Mouse (Mus musculus) lung, embryonic 15.5 days (tissue): ENCODE data around the gene Pifo. TPM values are rescaled to one million over a fixed set of nuclear protein-coding genes. Genes with fewer than 3 reads are reported as not detected.
"Not testable (repeated sequence)": the region's sequence is repeated elsewhere in the genome, so short reads cannot be mapped to it uniquely, and the experiment has no call there.

Experiments
- ATAC-seq: fragments of 200-750 bp; cut with Nextera tagmentation; 2 replicates; pipeline ENCODE4 v1.8.0; 2017; ENCODE audit warnings: moderate number of reproducible peaks, borderline replicate concordance; ENCODE audit not compliant: low FRiP score, low TSS enrichment; ENCODE audit errors: extremely low read depth
- H3K27ac ChIP-seq: fragments of 300-500 bp; sonication (generic); 2 replicates; pipeline ENCODE4 v1.5.1; 2015; ENCODE audit warnings: moderate library complexity, mild to moderate bottlenecking, inconsistent platforms
- H3K27me3 ChIP-seq: fragments of 300-500 bp; sonication (generic); 2 replicates; pipeline ENCODE4 v1.6.1; 2015; ENCODE audit warnings: inconsistent platforms
- H3K36me3 ChIP-seq: fragments of 300-500 bp; sonication (generic); 2 replicates; pipeline ENCODE4 v1.6.1; 2015; ENCODE audit warnings: inconsistent platforms
- H3K4me1 ChIP-seq: fragments of 300-500 bp; sonication (generic); 2 replicates; pipeline ENCODE4 v1.6.1; 2015; ENCODE audit warnings: inconsistent platforms
- H3K4me2 ChIP-seq: fragments of 300-500 bp; sonication (generic); 2 replicates; pipeline ENCODE4 v1.6.1; 2015; ENCODE audit warnings: inconsistent platforms, mild to moderate bottlenecking, moderate library complexity
- H3K4me3 ChIP-seq: fragments of 300-500 bp; sonication (generic); 2 replicates; pipeline ENCODE4 v1.5.1; 2015; ENCODE audit warnings: mild to moderate bottlenecking, inconsistent platforms
- H3K9ac ChIP-seq: fragments of 300-500 bp; sonication (generic); 2 replicates; pipeline ENCODE4 v1.6.1; 2015; ENCODE audit warnings: inconsistent platforms
- H3K9me3 ChIP-seq: fragments of 300-500 bp; sonication (generic); 2 replicates; pipeline ENCODE4 v1.6.1; 2016; ENCODE audit warnings: inconsistent platforms
- WGBS: fragments of 180-500 bp; shearing (Covaris S2); methylation state at CpG from one replicate; pipeline ENCODE4 v1.1.7; 2015; 5-methylcytosine and 5-hydroxymethylcytosine counted together
- polyA plus RNA-seq: library from polyadenylated mRNA; unstranded; fragments of >200 nt; fragmentation: Nextera tagmentation; extraction: Ambion mirVana; gene quantifications from 2 replicates; pipeline ENCODE4 v1.2.1, GENCODE M21; 2015

Gene Pifo
- polyA plus RNA-seq, 1 experiment from 2014 or later, result 5.5 TPM

DNA sequence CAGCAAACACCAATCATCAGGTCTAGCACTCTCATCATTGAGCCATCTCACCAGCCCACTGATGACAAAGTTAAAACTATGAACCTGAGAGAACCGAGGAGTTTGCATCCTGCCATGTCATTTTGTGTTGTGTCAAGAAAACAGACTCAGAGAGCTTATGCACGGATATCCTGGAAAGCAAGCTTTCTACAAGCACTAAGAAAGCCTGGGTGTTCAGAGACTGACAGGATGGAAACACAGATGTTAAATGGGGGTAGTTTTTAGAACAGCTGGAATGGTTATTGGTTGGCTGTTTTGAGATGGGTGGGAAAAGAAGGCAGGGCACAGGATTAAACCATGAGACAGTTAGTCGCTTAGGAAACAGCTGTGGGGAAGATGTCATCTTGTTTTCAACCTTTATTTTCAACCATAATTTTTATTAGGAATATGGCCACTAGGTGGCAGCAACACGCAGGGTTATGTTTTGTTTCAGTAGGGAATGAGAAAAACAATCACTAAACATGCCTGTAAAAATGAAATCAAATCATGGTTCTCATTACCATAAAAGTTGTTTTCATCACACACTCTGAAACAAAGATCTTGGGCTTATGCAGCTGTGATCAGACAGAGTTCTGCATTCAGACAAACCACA, 22.7 kb downstream of the Pifo start:
- no peak overlapping the region for H3K9ac ChIP-seq
- H3K4me2 ChIP-seq, result no peak overlapping the region
- H3K4me3 ChIP-seq, result no peak overlapping the region
- WGBS, result 22% methylated on average over 4 of the region's 4 CpGs
- ATAC-seq, result no peak
- no peaks in the 10 kb centered on the region for H3K27me3 ChIP-seq
- no peaks in the 10 kb centered on the region for H3K36me3 ChIP-seq
- H3K27ac ChIP-seq, result no peak overlapping the region
- no peaks in the 10 kb centered on the region for H3K4me1 ChIP-seq
- no peaks in the 10 kb centered on the region for H3K9me3 ChIP-seq

GRCm38 (mm10) chr3:105989611-105990010, 24.8 kb downstream of the Pifo start:
- H3K27ac ChIP-seq, H3K4me2 ChIP-seq, H3K36me3 ChIP-seq, ATAC-seq, H3K27me3 ChIP-seq, H3K9ac ChIP-seq, H3K4me3 ChIP-seq, H3K4me1 ChIP-seq, H3K9me3 ChIP-seq: not testable (repeated sequence)
- 57% methylated on average over 5 of the region's 5 CpGs for WGBS

GRCm38 (mm10) chr3:105974174-105974573, 40.3 kb downstream of the Pifo start:
- Histone ChIP-seq H3K4me3 (no peak overlapping the region), H3K4me2 (no peak overlapping the region), H3K9me3 (no peaks in the 10 kb centered on the region), H3K27me3 (no peaks in the 10 kb centered on the region), H3K4me1 (no peaks in the 10 kb centered on the region), H3K9ac (no peak overlapping the region), H3K27ac (no peak overlapping the region), H3K36me3 (peaks cover 11% of the 10 kb centered on the region)
- 82% methylated on average over 2 of the region's 2 CpGs for WGBS
- no peak for ATAC-seq

GRCm38 (mm10) chr3:105973411-105973810, 41.0 kb downstream of the Pifo start, which contains the start of gene Ovgp1:
Gene Ovgp1, plus strand, starts transcription at chr3:105973711.
- 74% methylated on average over 3 of the region's 3 CpGs for WGBS
- Histone ChIP-seq H3K4me2 (no peak within 1 kb of the TSS), H3K9me3 (no peaks in the 10 kb centered on the region), H3K9ac (no peak within 1 kb of the TSS), H3K27ac (no peak within 1 kb of the TSS), H3K36me3 (peaks cover 19% of the 10 kb centered on the region), H3K27me3 (no peaks in the 10 kb centered on the region), H3K4me1 (no peaks in the 10 kb centered on the region), H3K4me3 (no peak within 1 kb of the TSS)
- ATAC-seq, result no peak

GRCm38 (mm10) chr3:105971831-105972446, 42.5 kb downstream of the Pifo start:
- no peaks in the 10 kb centered on the region for H3K4me1 ChIP-seq
- H3K4me2 ChIP-seq, result no peak overlapping the region
- ATAC-seq, result no peak
- 77% methylated on average over 5 of the region's 5 CpGs for WGBS
- no peak overlapping the region for H3K4me3 ChIP-seq
- H3K9me3 ChIP-seq, result no peaks in the 10 kb centered on the region
- H3K36me3 ChIP-seq, result peaks cover 33% of the 10 kb centered on the region
- H3K9ac ChIP-seq, result no peak overlapping the region
- no peaks in the 10 kb centered on the region for H3K27me3 ChIP-seq
- H3K27ac ChIP-seq, result no peak overlapping the region

GRCm38 (mm10) chr3:105960700-105961099, 53.7 kb downstream of the Pifo start:
- 92% methylated on average over 2 of the region's 2 CpGs for WGBS
- no peak for ATAC-seq
- Histone ChIP-seq H3K36me3 (peaks cover 52% of the 10 kb centered on the region), H3K27ac (no peak overlapping the region), H3K4me1 (peaks cover 24% of the 10 kb centered on the region), H3K9ac (no peak overlapping the region), H3K9me3 (no peaks in the 10 kb centered on the region), H3K27me3 (no peaks in the 10 kb centered on the region), H3K4me3 (peak overlapping the region; percentile 82), H3K4me2 (peak overlapping the region; percentile 72)

DNA sequence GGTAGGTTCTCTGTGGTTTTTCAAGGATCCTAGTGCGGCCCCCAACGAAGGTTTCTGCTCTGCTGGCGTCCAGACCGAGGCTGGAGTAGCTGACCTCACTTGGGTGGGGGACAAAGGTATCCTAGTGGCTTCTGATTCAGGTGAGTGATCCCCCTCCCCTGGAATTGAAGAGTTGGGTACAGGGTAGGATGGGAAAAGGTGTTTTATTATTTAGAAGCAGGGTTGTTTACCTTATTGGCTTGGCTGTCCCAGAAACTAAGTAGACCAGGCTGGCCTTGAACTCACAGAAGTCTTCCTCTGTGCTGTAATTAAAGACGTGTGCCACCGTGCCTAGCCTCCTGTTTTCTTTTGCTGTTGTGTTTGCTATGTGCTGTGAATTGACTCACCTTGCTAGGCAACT, 54.4 kb downstream of the Pifo start, which contains the start of gene Atp5f1:
Gene Atp5f1 (minus strand): TSS at position 101 of the 400 bp plus-strand sequence.
- no peak for ATAC-seq

GRCm38 (mm10) chr3:105959585-105959984, 54.9 kb downstream of the Pifo start:
- ATAC-seq, result peak; percentile 66
- WGBS, result under 1% methylated on average over 26 of the region's 26 CpGs
- peak overlapping the region; percentile 82 for H3K4me3 ChIP-seq
- H3K9me3 ChIP-seq, result no peaks in the 10 kb centered on the region
- peaks cover 24% of the 10 kb centered on the region for H3K4me1 ChIP-seq
- H3K9ac ChIP-seq, result peak overlapping the region; percentile 93
- peaks cover 47% of the 10 kb centered on the region for H3K36me3 ChIP-seq
- peak overlapping the region; percentile 38 for H3K27ac ChIP-seq
- peak overlapping the region; percentile 72 for H3K4me2 ChIP-seq
- no peaks in the 10 kb centered on the region for H3K27me3 ChIP-seq

More for the DNA sequence above, 54.4 kb downstream of the Pifo start, which contains the start of gene Atp5f1:
- WGBS, result 4% methylated on average over 6 of the region's 6 CpGs
- Histone ChIP-seq H3K9ac (peak within 1 kb of the TSS; percentile 99), H3K27me3 (no peaks in the 10 kb centered on the region), H3K4me3 (peak within 1 kb of the TSS; percentile 82), H3K27ac (peak within 1 kb of the TSS; percentile 87), H3K4me1 (peaks cover 24% of the 10 kb centered on the region), H3K36me3 (peaks cover 47% of the 10 kb centered on the region), H3K4me2 (peak within 1 kb of the TSS; percentile 72), H3K9me3 (no peaks in the 10 kb centered on the region)

DNA sequence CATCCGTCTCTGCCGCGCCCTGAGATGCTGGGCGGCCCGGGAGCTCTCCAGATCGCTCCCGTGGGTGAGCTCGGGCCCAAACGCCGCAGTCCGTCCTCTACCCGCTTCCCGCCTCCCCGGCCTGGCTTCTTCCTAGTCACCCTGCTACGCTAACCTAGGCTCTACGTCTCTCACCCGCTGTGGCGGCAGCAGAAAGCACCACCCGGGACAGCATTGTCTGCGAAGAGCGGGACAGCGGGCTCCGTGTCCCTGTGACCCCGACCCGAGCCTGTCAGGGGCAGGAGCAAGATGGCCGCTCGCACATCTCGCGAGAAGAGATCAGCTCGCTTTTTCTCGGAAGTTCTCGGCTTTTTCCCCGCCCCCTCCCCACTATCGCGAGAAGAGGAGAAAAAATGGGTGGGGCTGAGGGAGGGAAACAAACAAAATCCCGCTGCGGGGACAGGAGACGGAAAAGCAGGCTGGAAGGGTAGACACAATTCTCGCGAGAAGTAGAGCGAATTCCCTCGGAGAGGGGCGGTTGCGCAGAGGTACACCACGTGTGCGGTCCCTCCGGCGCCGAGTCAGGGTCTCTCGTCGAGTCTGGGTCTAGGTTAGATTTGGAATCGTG, 55.4 kb downstream of the Pifo start, which contains the start of gene Wdr77:
Gene Wdr77 (plus strand): TSS at position 396 of the 607 bp plus-strand sequence.
- peaks cover 45% of the 10 kb centered on the region for H3K36me3 ChIP-seq
- ATAC-seq, result peak; percentile 98
- WGBS, result under 1% methylated on average over 52 of the region's 52 CpGs

GRCm38 (mm10) chr3:105958204-105958603, 56.2 kb downstream of the Pifo start:
- peaks cover 24% of the 10 kb centered on the region for H3K4me1 ChIP-seq
- peak overlapping the region; percentile 99 for H3K9ac ChIP-seq
- no peak for ATAC-seq
- 40% methylated on average over 5 of the region's 5 CpGs for WGBS
- peak overlapping the region; percentile 82 for H3K4me3 ChIP-seq
- H3K36me3 ChIP-seq, result peaks cover 41% of the 10 kb centered on the region
- no peaks in the 10 kb centered on the region for H3K9me3 ChIP-seq
- no peak overlapping the region for H3K27ac ChIP-seq
- H3K4me2 ChIP-seq, result peak overlapping the region; percentile 71
- H3K27me3 ChIP-seq, result no peaks in the 10 kb centered on the region

More for the DNA sequence above, 55.4 kb downstream of the Pifo start, which contains the start of gene Wdr77:
- H3K4me2 ChIP-seq, result peak within 1 kb of the TSS; percentile 72
- H3K27me3 ChIP-seq, result no peaks in the 10 kb centered on the region
- peak within 1 kb of the TSS; percentile 87 for H3K27ac ChIP-seq
- no peaks in the 10 kb centered on the region for H3K9me3 ChIP-seq
- peaks cover 24% of the 10 kb centered on the region for H3K4me1 ChIP-seq
- H3K9ac ChIP-seq, result peak within 1 kb of the TSS; percentile 99
- peak within 1 kb of the TSS; percentile 82 for H3K4me3 ChIP-seq

GRCm38 (mm10) chr3:105957235-105957634, 57.2 kb downstream of the Pifo start:
- Histone ChIP-seq H3K27ac (no peak overlapping the region), H3K9me3 (no peaks in the 10 kb centered on the region), H3K9ac (peak overlapping the region; percentile 99; the same call in 1 of the 2 replicates), H3K27me3 (no peaks in the 10 kb centered on the region), H3K4me2 (peak overlapping the region; percentile 71; the same call in 1 of the 2 replicates), H3K36me3 (peaks cover 41% of the 10 kb centered on the region), H3K4me1 (peaks cover 24% of the 10 kb centered on the region), H3K4me3 (no peak overlapping the region)
- 94% methylated on average over 1 of the region's 1 CpGs for WGBS
- no peak for ATAC-seq

- WGBS, result 96% methylated on average over 7 of the region's 7 CpGs
- Histone ChIP-seq H3K27ac (no peak overlapping the region), H3K27me3 (no peaks in the 10 kb centered on the region), H3K9ac (no peak overlapping the region), H3K4me2 (no peak overlapping the region), H3K9me3 (no peaks in the 10 kb centered on the region), H3K36me3 (peaks cover 67% of the 10 kb centered on the region), H3K4me3 (no peak overlapping the region), H3K4me1 (0 out of 2 replicates have a peak, but pooled peaks cover 2% of the 10 kb centered on the region)
- no peak for ATAC-seq
Measured at GRCm38 (mm10) chr3:105951348-105951747, 63.1 kb downstream of the Pifo start.
